Mouse (Mus musculus): ENCODE results near the gene Prom2.
A peak's percentile ranks its signal among the peaks of the same experiment; 100 is the strongest.

Prom2 gene

DNA sequence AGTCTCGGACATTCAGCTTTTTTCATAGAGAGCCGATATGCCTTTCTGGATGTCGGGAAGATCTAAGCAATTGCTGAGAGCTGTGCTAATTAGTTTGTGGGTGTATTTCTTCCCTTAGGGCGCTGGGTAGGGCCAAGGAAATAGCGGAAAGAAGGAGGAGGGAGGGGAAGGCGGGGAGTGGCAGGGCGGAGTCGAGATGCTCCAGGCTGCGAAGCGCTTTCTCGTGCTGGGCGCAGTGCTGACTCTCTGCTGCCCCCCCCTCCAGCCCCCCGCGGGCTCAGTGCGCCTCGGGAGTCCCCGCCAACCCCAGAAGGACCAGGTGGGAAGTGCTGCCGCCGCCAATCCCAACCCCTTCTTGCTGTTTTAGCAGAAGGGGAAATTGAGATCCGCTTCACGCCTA, 58.3 kb downstream of the Prom2 start:
- no peak for DNase-seq (ENCODE audit: low spot score)

DNA sequence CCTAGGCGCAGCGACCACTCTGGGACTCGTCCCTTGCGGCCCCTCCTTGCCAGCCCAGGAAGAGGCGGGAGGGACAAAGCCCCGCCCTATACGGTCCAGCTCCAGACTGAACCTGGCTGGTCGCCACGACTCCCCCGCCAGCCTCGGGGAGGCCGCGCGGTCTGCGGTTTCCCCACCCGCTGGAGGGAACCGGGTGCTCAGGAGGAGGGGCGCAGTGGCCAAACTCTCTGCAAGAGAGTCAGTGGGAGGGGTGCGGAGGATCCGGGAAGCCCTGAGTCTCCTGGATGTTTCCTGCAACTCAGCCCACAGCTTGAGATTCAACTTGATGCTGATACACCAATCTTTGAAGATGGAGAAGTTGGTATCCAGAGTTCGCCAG, 58.7 kb downstream of the Prom2 start:
- peak; percentile 78 for DNase-seq (ENCODE audit: low spot score)

DNA sequence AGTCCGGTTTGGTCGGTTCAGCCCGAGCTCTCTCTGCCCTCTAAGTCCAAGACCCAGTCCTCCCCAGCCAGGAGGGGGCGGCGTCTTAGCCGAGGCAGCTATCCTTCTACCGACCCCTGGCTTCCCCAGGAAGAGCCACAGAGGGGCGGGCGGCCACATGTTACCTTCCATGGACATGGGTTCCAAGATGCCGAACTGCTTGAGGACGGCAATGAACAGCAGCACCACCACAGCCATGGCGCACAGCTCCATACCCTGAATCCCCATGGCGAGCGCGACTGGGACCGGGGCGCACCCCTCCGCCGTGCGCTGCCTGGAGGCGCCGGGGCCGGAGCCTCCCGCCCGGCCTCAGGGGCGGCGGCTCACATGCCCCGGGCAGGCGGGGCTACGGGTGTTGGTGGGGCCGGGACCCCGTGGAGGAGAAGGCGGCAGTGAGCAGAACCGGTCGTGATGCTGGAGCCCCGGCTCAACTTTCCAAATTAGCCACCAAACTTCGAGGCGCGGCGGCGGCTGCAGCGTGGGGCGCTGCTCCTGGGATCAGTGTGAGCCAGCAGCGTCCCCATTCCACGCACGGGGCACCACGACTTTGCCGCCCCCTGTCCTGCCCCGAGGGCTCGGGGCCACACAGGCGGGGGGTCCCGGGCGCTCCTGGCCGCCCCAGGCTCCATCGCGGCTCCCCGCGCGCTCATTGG, 59.3 kb downstream of the Prom2 start:
- DNase-seq (ENCODE audit: low spot score) = no peak

DNA sequence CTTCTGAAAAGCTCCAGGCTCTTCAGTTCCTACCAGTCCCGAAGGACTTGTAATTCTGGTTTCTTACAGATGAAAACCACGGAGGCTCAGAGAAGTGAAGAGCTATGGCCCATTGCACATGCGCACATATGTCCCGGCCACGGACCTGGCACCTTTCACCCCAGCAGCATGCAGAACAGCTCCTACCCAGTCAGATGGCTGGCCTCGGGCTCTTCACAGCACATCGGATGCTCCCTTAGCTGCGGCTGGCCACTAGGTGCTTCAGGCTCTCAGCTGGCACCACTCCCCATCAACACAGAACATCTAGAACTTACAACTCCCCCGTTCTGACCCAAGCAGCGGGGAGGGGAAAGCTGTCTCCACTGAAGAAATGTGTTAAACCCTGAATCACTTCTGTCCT, 61.5 kb downstream of the Prom2 start:
- peak; percentile 64 for DNase-seq (ENCODE audit: low spot score)

DNA sequence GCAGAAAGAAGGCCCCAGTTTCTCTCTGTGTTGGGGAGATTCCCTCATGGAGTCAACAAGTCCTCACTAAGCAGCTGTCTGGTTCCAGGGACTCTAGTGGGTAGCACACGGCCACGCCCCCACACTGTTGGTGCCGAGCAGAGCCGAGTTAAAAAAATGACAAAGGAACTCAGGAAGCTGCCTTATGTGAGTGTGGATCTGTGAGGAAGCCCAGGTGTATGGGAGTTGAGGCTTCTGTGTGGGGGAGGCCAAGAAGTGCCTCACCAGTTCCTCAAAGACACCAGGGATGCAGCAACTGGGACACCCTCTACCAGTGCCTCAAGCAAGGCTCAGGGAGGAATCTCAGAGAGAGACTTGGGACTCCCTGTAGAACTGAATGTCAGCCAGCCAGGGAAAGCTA, 62.1 kb downstream of the Prom2 start:
- no peak for DNase-seq (ENCODE audit: low spot score)

All from testis, postnatal 14 days (tissue).